Mouse (Mus musculus): ENCODE data around the gene Ccr1l1. TPM values are rescaled to one million over a fixed set of nuclear protein-coding genes. Genes with fewer than 3 reads are reported as not detected.

Ccr1l1 gene
- polyA plus RNA-seq, 1 experiment from 2014 or later = not detected

DNA sequence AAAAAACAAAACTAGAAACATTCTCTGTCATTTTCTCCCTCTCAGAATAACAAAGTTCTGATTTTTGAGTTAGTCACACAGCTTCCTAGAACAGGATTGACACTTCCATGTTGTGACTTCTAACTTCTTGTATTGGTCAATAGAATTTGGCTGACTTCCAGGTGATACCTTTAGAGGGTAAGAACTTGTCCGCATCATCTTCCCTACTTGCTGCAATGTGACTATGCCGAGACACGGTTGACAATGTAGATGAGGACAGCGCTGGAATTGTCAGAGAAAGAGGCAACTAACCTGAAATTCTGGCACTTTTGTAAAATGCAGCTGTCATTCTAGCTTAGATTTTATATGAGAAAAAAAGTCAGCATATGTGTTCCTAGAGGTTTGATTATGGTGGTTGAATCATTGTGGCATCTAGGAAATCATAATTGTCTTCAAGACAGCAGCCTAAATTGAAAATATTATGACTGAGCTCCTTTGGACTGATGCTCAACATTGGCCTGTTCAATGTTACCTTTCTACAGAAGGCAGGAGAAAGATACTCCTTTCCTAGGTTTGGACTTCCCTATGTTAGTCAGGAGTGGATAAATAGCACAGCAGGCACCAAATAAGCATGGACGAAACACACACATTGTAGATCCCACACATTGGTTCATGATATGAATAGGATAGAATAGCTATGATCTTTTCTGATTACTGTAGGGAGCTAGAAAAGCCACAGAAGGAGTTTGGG is 44.3 kb downstream of the Ccr1l1 start:
- no peak overlapping the region for H3K4me2 ChIP-seq (ENCODE audit: low read depth)
- DNase-seq (ENCODE audit: low spot score) = no peak
- no peak overlapping the region for H3K27ac ChIP-seq (ENCODE audit: low read depth, low read length)
- no peaks in the 10 kb centered on the region for H3K9me3 ChIP-seq (ENCODE audit: control insufficient read depth, low read length)
- ATAC-seq (ENCODE audit: insufficient read depth, low FRiP score, low TSS enrichment) = no peak
- H3K36me3 ChIP-seq (ENCODE audit: control insufficient read depth, insufficient read depth, low read length) = no peaks in the 10 kb centered on the region
- H3K27me3 ChIP-seq (ENCODE audit: control insufficient read depth, insufficient read depth, low read length) = no peaks in the 10 kb centered on the region
- WGBS = 91% methylated on average over 5 of the region's 5 CpGs
- H3K4me1 ChIP-seq (ENCODE audit: control insufficient read depth, insufficient read depth, low read length) = no peaks in the 10 kb centered on the region
- no peak overlapping the region for H3K4me3 ChIP-seq (ENCODE audit: low read depth, low read length)
- H3K9ac ChIP-seq (ENCODE audit: low read length) = no peak overlapping the region

DNA sequence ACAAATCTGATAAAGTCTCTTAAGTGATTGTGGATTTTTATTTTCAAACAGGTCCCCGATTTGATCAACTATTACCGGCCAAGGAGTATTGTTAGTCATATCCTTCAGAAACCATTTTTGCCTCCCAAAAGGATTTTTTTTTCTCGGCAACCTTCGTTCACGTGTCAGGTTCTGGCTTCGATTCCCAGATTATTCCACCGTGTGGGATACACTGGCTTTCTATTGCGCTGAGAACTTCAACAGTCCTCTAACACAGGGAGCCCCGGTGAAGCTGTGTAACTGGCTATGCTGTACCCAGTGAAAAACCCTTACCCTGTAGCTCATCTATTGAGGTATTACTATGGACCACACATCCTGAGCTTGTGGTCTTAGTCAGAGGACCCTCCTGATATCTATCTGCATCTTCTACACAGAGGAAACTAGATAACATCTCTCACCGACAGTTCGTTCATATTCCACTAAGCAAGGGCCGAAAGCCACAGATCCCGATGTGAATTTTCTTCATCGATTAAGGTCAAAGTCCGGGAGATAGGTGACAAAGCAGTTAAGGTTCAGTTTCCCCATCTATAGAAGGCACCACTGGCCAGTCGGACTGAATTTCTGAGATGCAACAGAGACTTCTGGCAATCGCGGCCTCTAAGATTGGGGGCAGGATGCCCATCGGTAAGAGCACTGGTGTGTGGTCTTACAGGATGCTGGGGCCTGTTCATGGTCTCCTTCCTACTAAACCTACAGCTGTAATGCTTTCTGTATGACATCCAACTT is 45.1 kb downstream of the Ccr1l1 start:
- Histone ChIP-seq H3K4me3 (ENCODE audit: low read depth, low read length) (no peak overlapping the region), H3K27ac (ENCODE audit: low read depth, low read length) (no peak overlapping the region), H3K4me2 (ENCODE audit: low read depth) (no peak overlapping the region), H3K9me3 (ENCODE audit: control insufficient read depth, low read length) (no peaks in the 10 kb centered on the region), H3K4me1 (ENCODE audit: control insufficient read depth, insufficient read depth, low read length) (no peaks in the 10 kb centered on the region), H3K36me3 (ENCODE audit: control insufficient read depth, insufficient read depth, low read length) (no peaks in the 10 kb centered on the region), H3K9ac (ENCODE audit: low read length) (no peak overlapping the region), H3K27me3 (ENCODE audit: control insufficient read depth, insufficient read depth, low read length) (no peaks in the 10 kb centered on the region)
- 93% methylated on average over 19 of the region's 19 CpGs for WGBS
- no peak for DNase-seq (ENCODE audit: low spot score)
- no peak for ATAC-seq (ENCODE audit: insufficient read depth, low FRiP score, low TSS enrichment)

DNA sequence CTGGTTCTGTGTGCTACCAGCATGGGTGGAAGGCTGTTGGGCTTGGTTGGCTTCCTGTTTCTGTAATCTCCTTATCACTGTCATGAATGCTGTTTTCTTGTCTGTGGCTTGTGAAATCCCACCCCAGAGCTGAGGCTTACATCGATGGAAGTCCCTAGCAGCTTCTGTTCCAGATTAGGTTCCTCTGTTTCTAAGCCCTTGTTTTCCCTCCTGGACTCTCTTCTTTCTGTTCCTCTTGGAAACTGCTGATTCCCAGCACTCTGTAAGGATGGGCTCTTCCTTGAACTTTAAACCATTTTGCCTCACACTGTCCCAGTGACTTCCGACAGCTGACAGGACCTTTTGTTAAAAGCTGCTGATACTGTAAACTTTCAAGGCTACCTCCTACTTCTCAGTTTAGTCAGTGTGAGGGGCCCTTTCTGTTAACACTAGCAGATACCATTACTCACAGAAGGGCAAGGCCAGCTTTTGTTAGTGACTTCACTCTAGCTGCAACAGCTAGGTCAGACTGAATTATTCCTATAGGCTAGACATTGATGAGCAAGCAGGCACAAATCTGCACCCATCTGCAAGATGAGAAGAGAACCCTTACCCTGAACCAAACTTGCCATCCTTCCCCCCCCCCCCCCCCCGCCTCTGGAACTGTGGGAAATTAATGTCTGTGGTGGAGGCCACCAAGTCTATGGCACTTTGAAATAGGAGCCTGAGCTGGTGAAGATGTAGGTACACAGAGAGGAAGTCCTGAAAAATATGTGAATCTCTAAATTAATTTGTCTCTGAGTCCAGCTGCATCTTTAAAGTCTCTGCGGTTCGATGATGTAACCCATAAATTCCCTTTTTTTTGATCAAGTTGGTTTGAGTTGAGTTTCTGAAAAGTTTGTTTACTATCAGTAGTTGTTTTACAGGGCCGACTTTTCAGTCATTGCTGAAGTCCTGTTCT is 46.2 kb downstream of the Ccr1l1 start:
- Histone ChIP-seq H3K4me2 (ENCODE audit: low read depth) (no peak overlapping the region), H3K27ac (ENCODE audit: low read depth, low read length) (no peak overlapping the region), H3K27me3 (ENCODE audit: control insufficient read depth, insufficient read depth, low read length) (no peaks in the 10 kb centered on the region), H3K36me3 (ENCODE audit: control insufficient read depth, insufficient read depth, low read length) (no peaks in the 10 kb centered on the region), H3K4me1 (ENCODE audit: control insufficient read depth, insufficient read depth, low read length) (no peaks in the 10 kb centered on the region), H3K9ac (ENCODE audit: low read length) (no peak overlapping the region), H3K9me3 (ENCODE audit: control insufficient read depth, low read length) (no peaks in the 10 kb centered on the region), H3K4me3 (ENCODE audit: low read depth, low read length) (no peak overlapping the region)
- 82% methylated on average over 6 of the region's 6 CpGs for WGBS
- no peak for ATAC-seq (ENCODE audit: insufficient read depth, low FRiP score, low TSS enrichment)
- DNase-seq (ENCODE audit: low spot score) = no peak

DNA sequence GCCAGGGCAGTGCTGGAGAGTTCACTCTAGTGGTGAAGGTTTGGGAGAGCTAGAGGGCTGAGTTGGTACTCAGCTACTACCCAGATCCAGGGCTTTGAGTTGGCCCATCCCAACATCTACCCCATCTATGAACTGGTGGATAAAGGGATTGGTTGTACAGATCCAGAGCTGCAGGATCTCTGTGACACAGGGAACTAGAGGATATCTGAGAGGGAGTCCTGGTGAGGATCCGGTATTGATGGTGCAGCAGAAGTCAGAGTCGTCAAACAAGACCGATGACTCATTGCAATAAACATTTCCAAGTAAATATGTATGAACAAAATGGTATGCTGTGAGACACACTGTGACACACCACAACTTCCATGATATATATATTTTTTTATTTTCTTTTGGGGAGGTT is 47.3 kb downstream of the Ccr1l1 start:
- no peak overlapping the region for H3K9ac ChIP-seq (ENCODE audit: low read length)
- ATAC-seq (ENCODE audit: insufficient read depth, low FRiP score, low TSS enrichment) (no peak), DNase-seq (ENCODE audit: low spot score) (no peak)
- H3K9me3 ChIP-seq (ENCODE audit: control insufficient read depth, low read length) = no peaks in the 10 kb centered on the region
- H3K27me3 ChIP-seq (ENCODE audit: control insufficient read depth, insufficient read depth, low read length) = no peaks in the 10 kb centered on the region
- H3K27ac ChIP-seq (ENCODE audit: low read depth, low read length) = no peak overlapping the region
- no peaks in the 10 kb centered on the region for H3K36me3 ChIP-seq (ENCODE audit: control insufficient read depth, insufficient read depth, low read length)
- 95% methylated on average over 3 of the region's 3 CpGs for WGBS
- no peak overlapping the region for H3K4me3 ChIP-seq (ENCODE audit: low read depth, low read length)
- no peak overlapping the region for H3K4me2 ChIP-seq (ENCODE audit: low read depth)
- no peaks in the 10 kb centered on the region for H3K4me1 ChIP-seq (ENCODE audit: control insufficient read depth, insufficient read depth, low read length)

DNA sequence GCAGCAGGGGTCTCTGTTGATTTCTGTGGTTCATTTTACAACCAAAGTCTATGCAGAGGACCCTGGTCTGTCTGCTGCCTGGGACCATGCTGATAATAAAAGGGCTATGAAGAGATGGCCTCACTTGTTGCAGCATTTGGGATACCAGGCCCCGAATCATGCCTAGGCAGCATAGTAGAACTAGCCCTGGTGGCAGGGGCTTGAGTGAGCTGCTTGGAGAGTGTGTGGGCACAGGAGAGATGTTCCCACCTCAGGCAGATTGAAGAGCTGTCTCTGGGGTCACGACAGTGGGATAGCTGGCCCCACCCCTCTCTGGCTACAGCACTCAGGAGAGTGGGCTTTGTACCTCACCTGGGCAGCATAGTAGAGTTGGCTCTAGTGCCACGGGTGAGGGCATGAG is 47.7 kb downstream of the Ccr1l1 start:
- no peak overlapping the region for H3K4me2 ChIP-seq (ENCODE audit: low read depth)
- no peaks in the 10 kb centered on the region for H3K4me1 ChIP-seq (ENCODE audit: control insufficient read depth, insufficient read depth, low read length)
- 76% methylated on average over 3 of the region's 3 CpGs for WGBS
- ATAC-seq (ENCODE audit: insufficient read depth, low FRiP score, low TSS enrichment) (no peak), DNase-seq (ENCODE audit: low spot score) (no peak)
- no peaks in the 10 kb centered on the region for H3K36me3 ChIP-seq (ENCODE audit: control insufficient read depth, insufficient read depth, low read length)
- no peak overlapping the region for H3K4me3 ChIP-seq (ENCODE audit: low read depth, low read length)
- H3K9me3 ChIP-seq (ENCODE audit: control insufficient read depth, low read length) = no peaks in the 10 kb centered on the region
- H3K9ac ChIP-seq (ENCODE audit: low read length) = no peak overlapping the region
- no peak overlapping the region for H3K27ac ChIP-seq (ENCODE audit: low read depth, low read length)
- H3K27me3 ChIP-seq (ENCODE audit: control insufficient read depth, insufficient read depth, low read length) = no peaks in the 10 kb centered on the region

DNA sequence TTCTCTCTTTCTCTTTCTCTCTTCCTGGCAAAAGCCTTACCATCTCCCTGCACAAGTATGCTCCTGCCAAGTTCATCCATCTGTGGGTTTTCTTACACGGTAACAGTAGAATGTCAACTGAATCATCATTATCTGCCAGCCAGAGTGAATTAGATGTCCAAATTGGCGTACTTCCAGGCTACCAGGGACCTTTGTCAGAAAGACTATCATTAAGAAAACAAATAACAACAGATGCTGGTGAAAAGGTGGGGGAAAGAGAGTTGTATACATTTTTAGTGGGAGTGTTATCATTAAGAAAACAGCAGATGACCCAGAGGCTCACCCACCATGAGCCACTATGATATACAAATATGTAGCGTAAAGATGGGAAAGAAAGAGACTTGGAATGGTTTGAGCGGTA is 48.3 kb downstream of the Ccr1l1 start:
- no peak overlapping the region for H3K9ac ChIP-seq (ENCODE audit: low read length)

DNA sequence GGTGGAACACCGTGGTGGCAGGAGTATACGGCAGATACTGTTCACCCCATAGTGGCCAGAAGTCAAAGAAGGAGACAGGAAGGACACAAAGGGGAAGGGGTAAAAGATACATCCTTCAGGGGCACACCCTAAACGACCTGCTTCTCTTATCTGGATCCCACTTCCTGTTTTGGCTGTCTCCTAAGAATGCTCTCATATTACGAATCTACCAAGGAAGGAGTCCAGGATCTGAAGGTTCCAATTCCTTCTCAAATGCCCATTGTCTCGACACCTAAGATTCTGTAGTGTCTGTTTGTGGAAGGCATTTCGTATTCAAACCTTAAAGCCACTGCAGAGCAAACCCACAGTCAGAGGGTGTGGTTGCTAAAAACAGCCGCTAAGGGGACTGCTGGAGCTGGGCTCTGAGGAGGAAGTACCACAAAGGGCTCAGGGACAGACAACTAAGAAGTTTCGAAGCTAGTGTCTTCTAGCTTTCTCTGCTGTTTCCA is 49.4 kb downstream of the Ccr1l1 start:
- no peaks in the 10 kb centered on the region for H3K9me3 ChIP-seq (ENCODE audit: control insufficient read depth, low read length)
- no peak overlapping the region for H3K4me3 ChIP-seq (ENCODE audit: low read depth, low read length)
- no peaks in the 10 kb centered on the region for H3K27me3 ChIP-seq (ENCODE audit: control insufficient read depth, insufficient read depth, low read length)
- H3K4me1 ChIP-seq (ENCODE audit: control insufficient read depth, insufficient read depth, low read length) = no peaks in the 10 kb centered on the region
- no peak overlapping the region for H3K27ac ChIP-seq (ENCODE audit: low read depth, low read length)
- WGBS = 57% methylated on average over 8 of the region's 8 CpGs
- H3K36me3 ChIP-seq (ENCODE audit: control insufficient read depth, insufficient read depth, low read length) = no peaks in the 10 kb centered on the region
- H3K9ac ChIP-seq (ENCODE audit: low read length) = no peak overlapping the region
- DNase-seq (ENCODE audit: low spot score) = no peak
- H3K4me2 ChIP-seq (ENCODE audit: low read depth) = no peak overlapping the region
- no peak for ATAC-seq (ENCODE audit: insufficient read depth, low FRiP score, low TSS enrichment)

More for the DNA sequence above, 48.3 kb downstream of the Ccr1l1 start:
- no peaks in the 10 kb centered on the region for H3K9me3 ChIP-seq (ENCODE audit: control insufficient read depth, low read length)
- DNase-seq (ENCODE audit: low spot score) (no peak), ATAC-seq (ENCODE audit: insufficient read depth, low FRiP score, low TSS enrichment) (no peak)
- no peak overlapping the region for H3K4me2 ChIP-seq (ENCODE audit: low read depth)
- no peaks in the 10 kb centered on the region for H3K27me3 ChIP-seq (ENCODE audit: control insufficient read depth, insufficient read depth, low read length)
- H3K4me3 ChIP-seq (ENCODE audit: low read depth, low read length) = no peak overlapping the region
- H3K4me1 ChIP-seq (ENCODE audit: control insufficient read depth, insufficient read depth, low read length) = no peaks in the 10 kb centered on the region
- WGBS = 85% methylated on average over 4 of the region's 4 CpGs
- no peak overlapping the region for H3K27ac ChIP-seq (ENCODE audit: low read depth, low read length)
- no peaks in the 10 kb centered on the region for H3K36me3 ChIP-seq (ENCODE audit: control insufficient read depth, insufficient read depth, low read length)

DNA sequence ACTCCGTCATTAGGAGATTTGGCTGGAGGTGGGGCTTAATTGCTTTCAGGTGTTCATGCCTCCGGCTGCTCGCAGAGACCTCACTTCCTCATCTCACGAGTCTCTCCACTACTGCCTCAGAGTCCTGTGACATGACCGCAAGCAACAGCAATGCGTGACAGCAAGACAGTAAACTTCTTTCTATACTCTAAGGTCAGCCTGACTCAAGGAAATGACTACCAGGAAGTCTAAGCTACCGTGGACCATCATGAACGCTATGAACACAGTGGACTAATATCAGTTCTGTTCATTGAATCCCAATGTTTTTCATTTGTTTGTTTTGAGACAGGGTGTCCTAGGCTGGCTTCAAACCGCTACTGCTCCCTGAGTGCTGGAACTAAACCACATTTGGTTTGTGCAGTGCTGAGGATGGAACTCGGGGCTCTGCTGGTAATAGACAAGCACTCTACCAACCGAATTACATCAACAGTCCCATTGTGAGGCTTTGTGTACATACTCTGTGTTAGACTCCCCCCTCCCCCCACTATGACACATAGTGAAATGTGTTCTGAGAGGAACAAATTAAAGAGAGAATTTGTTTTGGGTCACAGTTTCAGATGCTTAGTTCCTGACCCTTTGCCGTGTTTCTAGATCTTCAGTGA is 50.0 kb downstream of the Ccr1l1 start:
- ATAC-seq (ENCODE audit: insufficient read depth, low FRiP score, low TSS enrichment) = no peak
- Histone ChIP-seq H3K4me3 (ENCODE audit: low read depth, low read length) (no peak overlapping the region), H3K27me3 (ENCODE audit: control insufficient read depth, insufficient read depth, low read length) (no peaks in the 10 kb centered on the region), H3K36me3 (ENCODE audit: control insufficient read depth, insufficient read depth, low read length) (no peaks in the 10 kb centered on the region), H3K9ac (ENCODE audit: low read length) (no peak overlapping the region), H3K4me1 (ENCODE audit: control insufficient read depth, insufficient read depth, low read length) (0 out of 2 replicates have a peak, but pooled peaks cover under 1% of the 10 kb centered on the region), H3K27ac (ENCODE audit: low read depth, low read length) (no peak overlapping the region), H3K9me3 (ENCODE audit: control insufficient read depth, low read length) (no peaks in the 10 kb centered on the region), H3K4me2 (ENCODE audit: low read depth) (no peak overlapping the region)
- no peak for DNase-seq (ENCODE audit: low spot score)
- 74% methylated on average over 12 of the region's 12 CpGs for WGBS
